Mouse (Mus musculus): ENCODE data around the gene Tnr.

DNA sequence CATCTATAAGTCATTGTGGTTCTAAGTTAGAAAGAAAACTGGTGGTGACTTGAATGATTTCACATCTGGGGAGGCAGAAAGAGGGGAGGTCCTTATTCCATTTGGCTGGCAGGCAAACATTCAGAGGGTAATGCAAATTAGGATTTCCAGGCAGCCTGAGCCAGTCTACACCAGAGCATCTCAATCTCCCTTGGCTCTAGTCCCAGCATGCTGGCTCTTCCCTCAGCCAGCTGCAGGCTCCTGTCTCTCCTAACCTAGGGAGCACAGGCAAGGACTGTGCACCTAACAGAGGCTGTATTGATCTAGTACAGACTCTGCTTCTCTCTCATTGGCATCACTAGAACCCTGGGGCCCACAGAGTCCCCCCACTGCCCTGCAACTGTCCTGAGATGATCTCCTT is 237.4 kb downstream of the Tnr start:
- TF ChIP-seq CTCF (IDR thresholded peaks at IDR 0.05; ENCODE audit: extremely low read depth, insufficient read depth, insufficient read length, insufficient replicate concordance), result no peak
- no peak for TF ChIP-seq POLR2A (IDR thresholded peaks at IDR 0.05; ENCODE audit: low read depth, low read length)
